Mouse (Mus musculus) hindbrain, embryonic 14.5 days (tissue): Measurements from ENCODE around the gene Fmnl2. TPM values are rescaled to one million over a fixed set of nuclear protein-coding genes. Genes with fewer than 3 reads are reported as not detected.

Experiments used
- ATAC-seq: fragments of 200-750 bp; cut with Nextera tagmentation; 2 replicates; pipeline ENCODE4 v1.8.0; 2017; ENCODE audit warnings: moderate number of reproducible peaks, mild to moderate bottlenecking, moderate TSS enrichment, moderate library complexity; ENCODE audit not compliant: low FRiP score
- DNase-seq: peaks from one replicate; pipeline ENCODE4 v3.0.0-alpha.2; 2015; ENCODE audit warnings: low spot score
- H3K27ac ChIP-seq: fragments of 300-500 bp; sonication (generic); 2 replicates; pipeline ENCODE4 v1.5.1; 2014; ENCODE audit warnings: mild to moderate bottlenecking, moderate library complexity
- H3K27me3 ChIP-seq: fragments of 300-500 bp; sonication (generic); 2 replicates; pipeline ENCODE4 v1.6.1; 2014; ENCODE audit warnings: mild to moderate bottlenecking, low read length, mixed read lengths; ENCODE audit not compliant: control insufficient read depth, insufficient read depth
- H3K36me3 ChIP-seq: fragments of 300-500 bp; sonication (generic); replicated peaks from 2 replicates; pipeline ENCODE4 v1.6.1; 2014; ENCODE audit not compliant: control insufficient read depth, insufficient read depth
- H3K4me1 ChIP-seq: fragments of 300-500 bp; sonication (generic); replicated peaks from 2 replicates; pipeline ENCODE4 v1.6.1; 2014; ENCODE audit warnings: antibody characterized with exemption, low read length, mixed read lengths; ENCODE audit not compliant: control insufficient read depth, insufficient read depth
- H3K4me2 ChIP-seq: fragments of 300-500 bp; sonication (generic); replicated peaks from 2 replicates; pipeline ENCODE4 v1.6.1; 2014; ENCODE audit warnings: mild to moderate bottlenecking, moderate library complexity
- H3K4me3 ChIP-seq: fragments of 300-500 bp; sonication (generic); replicated peaks from 2 replicates; pipeline ENCODE4 v1.5.1; 2014; ENCODE audit warnings: mild to moderate bottlenecking, low read length
- H3K9ac ChIP-seq: fragments of 300-500 bp; sonication (generic); 2 replicates; pipeline ENCODE4 v1.6.1; 2014
- H3K9me3 ChIP-seq: fragments of 300-500 bp; sonication (generic); 2 replicates; pipeline ENCODE4 v1.6.1; 2016; ENCODE audit warnings: low read length; ENCODE audit not compliant: control insufficient read depth
- WGBS: fragments of 180-500 bp; shearing (Covaris S2); extraction: QIAGEN DNeasy Blood & Tissue Kit; methylation state at CpG from one replicate; pipeline ENCODE4 v1.1.7; 2014; 5-methylcytosine and 5-hydroxymethylcytosine counted together
- polyA plus RNA-seq: library from polyadenylated mRNA; unstranded; fragments of >200 nt; fragmentation: Nextera tagmentation; extraction: Ambion mirVana; gene quantifications from 2 replicates; pipeline ENCODE4 v1.2.1, GENCODE M21; 2014

Fmnl2 gene
- polyA plus RNA-seq, 1 experiment from 2014 or later: 13.7 TPM

DNA sequence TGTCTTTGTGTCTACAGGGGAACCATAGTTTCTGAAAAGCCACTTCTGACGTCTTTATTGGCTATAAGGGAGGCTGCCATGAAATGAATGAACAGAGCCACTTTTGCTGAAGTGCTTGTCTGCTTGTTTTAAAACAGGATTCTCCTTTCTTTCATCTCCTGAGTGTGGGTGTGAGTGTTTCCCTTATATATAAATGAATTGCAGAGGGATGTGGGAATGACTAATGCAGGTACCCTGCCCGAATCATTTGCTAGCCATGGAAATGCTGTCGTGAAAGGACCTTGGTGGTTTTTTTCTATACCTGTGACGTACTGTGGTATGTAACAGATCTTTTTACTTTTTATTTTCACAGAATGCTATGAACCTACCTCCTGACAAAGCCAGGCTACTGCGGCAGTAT, 156.8 kb downstream of the Fmnl2 start:
- ATAC-seq (no peak), DNase-seq (no peak)
- no peak overlapping the region for H3K4me2 ChIP-seq
- WGBS: 82% methylated on average over 5 of the region's 5 CpGs
- no peak overlapping the region for H3K9ac ChIP-seq
- peaks cover 6% of the 10 kb centered on the region; the same call in 1 of the 2 replicates for H3K4me1 ChIP-seq
- no peaks in the 10 kb centered on the region for H3K36me3 ChIP-seq
- H3K9me3 ChIP-seq: no peaks in the 10 kb centered on the region
- H3K27ac ChIP-seq: no peak overlapping the region
- H3K27me3 ChIP-seq: no peaks in the 10 kb centered on the region
- no peak overlapping the region for H3K4me3 ChIP-seq

DNA sequence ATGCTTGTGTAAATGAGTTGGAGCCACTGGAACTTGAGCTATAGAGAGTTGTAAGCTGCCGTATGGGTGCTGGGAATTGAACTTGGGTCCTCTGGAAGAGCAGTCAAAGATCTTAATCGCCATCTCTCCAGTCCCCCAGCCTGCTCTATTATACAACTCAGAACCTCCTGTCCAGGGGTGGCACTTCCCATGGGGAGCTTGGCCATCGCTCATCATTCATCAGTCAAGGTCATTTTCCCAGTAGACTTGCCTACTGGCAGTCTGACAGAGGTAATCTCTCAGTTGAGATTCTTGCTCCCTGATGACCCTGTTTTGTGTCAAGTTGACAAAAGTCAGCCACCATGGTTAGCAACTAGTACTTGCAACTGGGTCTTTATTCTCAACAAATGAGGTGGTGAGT, 165.3 kb downstream of the Fmnl2 start:
- ATAC-seq: no peak
- no peak for DNase-seq

GRCm38 (mm10) chr2:53026056-53026769, 168.6 kb downstream of the Fmnl2 start:
- H3K4me1 ChIP-seq: peaks cover 11% of the 10 kb centered on the region; the same call in 1 of the 2 replicates
- no peak overlapping the region for H3K4me3 ChIP-seq
- no peaks in the 10 kb centered on the region for H3K9me3 ChIP-seq
- H3K36me3 ChIP-seq: no peaks in the 10 kb centered on the region
- H3K9ac ChIP-seq: no peak overlapping the region
- no peak for DNase-seq
- ATAC-seq: no peak
- no peak overlapping the region for H3K27ac ChIP-seq
- H3K27me3 ChIP-seq: no peaks in the 10 kb centered on the region
- WGBS: 86% methylated on average over 5 of the region's 5 CpGs
- no peak overlapping the region for H3K4me2 ChIP-seq

More for the DNA sequence above, 165.3 kb downstream of the Fmnl2 start:
- Histone ChIP-seq H3K36me3 (no peaks in the 10 kb centered on the region), H3K9ac (no peak overlapping the region), H3K27ac (no peak overlapping the region), H3K4me2 (no peak overlapping the region), H3K4me1 (no peaks in the 10 kb centered on the region), H3K27me3 (no peaks in the 10 kb centered on the region), H3K4me3 (no peak overlapping the region), H3K9me3 (no peaks in the 10 kb centered on the region)
- WGBS: 96% methylated on average over 3 of the region's 3 CpGs

- ATAC-seq (no peak), DNase-seq (no peak)
- H3K4me1 ChIP-seq: peaks cover 11% of the 10 kb centered on the region; the same call in 1 of the 2 replicates
- H3K4me2 ChIP-seq: no peak overlapping the region
- H3K9me3 ChIP-seq: no peaks in the 10 kb centered on the region
- H3K4me3 ChIP-seq: no peak overlapping the region
- no peak overlapping the region for H3K27ac ChIP-seq
- H3K27me3 ChIP-seq: no peaks in the 10 kb centered on the region
- no peak overlapping the region for H3K9ac ChIP-seq
- 94% methylated on average over 1 of the region's 1 CpGs for WGBS
- H3K36me3 ChIP-seq: no peaks in the 10 kb centered on the region
These were observed 171.2 kb downstream of the Fmnl2 start for GRCm38 (mm10) chr2:53028868-53029267.

DNA sequence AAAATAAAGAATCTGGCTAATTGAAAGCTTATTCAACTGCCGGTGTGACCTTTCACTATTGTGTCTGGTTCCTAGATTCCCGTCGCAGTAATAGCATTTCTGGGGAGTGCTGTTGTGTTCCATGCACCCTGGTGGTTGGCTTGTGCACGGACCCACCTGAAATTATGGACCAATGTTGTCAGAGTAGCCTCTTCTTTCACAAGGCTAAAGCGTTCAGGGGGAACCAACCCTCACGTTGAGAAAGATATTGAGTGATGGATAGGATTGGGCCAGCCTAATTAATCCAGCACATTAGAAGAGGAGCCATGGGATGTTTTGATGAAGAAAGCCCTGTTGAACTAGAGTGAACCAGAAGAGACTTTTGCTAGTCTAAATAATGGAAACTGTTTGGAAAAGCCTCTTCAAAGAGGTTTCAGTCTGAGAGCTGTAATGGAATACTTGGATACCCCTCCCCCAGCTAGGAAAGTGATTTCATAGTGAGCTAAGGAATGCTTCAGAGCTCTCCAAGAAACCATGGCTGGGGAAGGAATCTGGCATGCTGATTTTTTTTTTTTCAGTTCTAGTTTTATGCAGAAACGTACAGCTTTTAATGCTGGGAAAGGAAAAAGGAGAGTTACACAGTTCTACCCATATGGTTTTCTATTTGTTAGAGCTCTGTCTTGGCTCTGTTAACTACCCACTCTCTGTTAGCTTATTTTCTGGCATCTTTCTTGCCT, 172.2 kb downstream of the Fmnl2 start:
- ATAC-seq: no peak
- 0 out of 2 replicates have a peak overlapping the region, but pooled peaks have one; percentile 38 for H3K27ac ChIP-seq

GRCm38 (mm10) chr2:53030432-53030826, 172.8 kb downstream of the Fmnl2 start:
- Histone ChIP-seq H3K36me3 (no peaks in the 10 kb centered on the region), H3K9me3 (no peaks in the 10 kb centered on the region), H3K27me3 (no peaks in the 10 kb centered on the region), H3K27ac (0 out of 2 replicates have a peak overlapping the region, but pooled peaks have one; percentile 38), H3K4me1 (peaks cover 11% of the 10 kb centered on the region; the same call in 1 of the 2 replicates), H3K9ac (no peak overlapping the region), H3K4me3 (no peak overlapping the region), H3K4me2 (no peak overlapping the region)
- 69% methylated on average over 5 of the region's 5 CpGs for WGBS
- DNase-seq: no peak
- no peak for ATAC-seq

More for the DNA sequence above, 172.2 kb downstream of the Fmnl2 start:
- Histone ChIP-seq H3K4me1 (peaks cover 11% of the 10 kb centered on the region; the same call in 1 of the 2 replicates), H3K9me3 (no peaks in the 10 kb centered on the region), H3K4me2 (no peak overlapping the region), H3K36me3 (no peaks in the 10 kb centered on the region), H3K4me3 (no peak overlapping the region), H3K27me3 (no peaks in the 10 kb centered on the region), H3K9ac (no peak overlapping the region)
- 49% methylated on average over 7 of the region's 7 CpGs for WGBS
- peak; percentile 60 for DNase-seq

- peaks cover 18% of the 10 kb centered on the region for H3K36me3 ChIP-seq
- no peak overlapping the region for H3K9ac ChIP-seq
- H3K9me3 ChIP-seq: no peaks in the 10 kb centered on the region
- H3K27ac ChIP-seq: no peak overlapping the region
- DNase-seq: no peak
- no peak overlapping the region for H3K4me2 ChIP-seq
- 44% methylated on average over 2 of the region's 2 CpGs for WGBS
- H3K27me3 ChIP-seq: no peaks in the 10 kb centered on the region
- no peaks in the 10 kb centered on the region; the same call in 1 of the 2 replicates for H3K4me1 ChIP-seq
- no peak overlapping the region for H3K4me3 ChIP-seq
- no peak for ATAC-seq
These were observed 180.6 kb downstream of the Fmnl2 start for GRCm38 (mm10) chr2:53038253-53038652.

- ATAC-seq (0 out of 2 replicates have a peak, but pooled peaks have one; percentile 15), DNase-seq (no peak)
- Histone ChIP-seq H3K27me3 (no peaks in the 10 kb centered on the region), H3K4me3 (no peak overlapping the region), H3K9me3 (no peaks in the 10 kb centered on the region), H3K4me2 (no peak overlapping the region), H3K9ac (no peak overlapping the region), H3K4me1 (no peaks in the 10 kb centered on the region; the same call in 1 of the 2 replicates), H3K27ac (peak overlapping the region; percentile 47; the same call in 1 of the 2 replicates), H3K36me3 (peaks cover 18% of the 10 kb centered on the region)
- 15% methylated on average over 9 of the region's 9 CpGs for WGBS
These were observed 181.1 kb downstream of the Fmnl2 start for GRCm38 (mm10) chr2:53038737-53039136.

DNA sequence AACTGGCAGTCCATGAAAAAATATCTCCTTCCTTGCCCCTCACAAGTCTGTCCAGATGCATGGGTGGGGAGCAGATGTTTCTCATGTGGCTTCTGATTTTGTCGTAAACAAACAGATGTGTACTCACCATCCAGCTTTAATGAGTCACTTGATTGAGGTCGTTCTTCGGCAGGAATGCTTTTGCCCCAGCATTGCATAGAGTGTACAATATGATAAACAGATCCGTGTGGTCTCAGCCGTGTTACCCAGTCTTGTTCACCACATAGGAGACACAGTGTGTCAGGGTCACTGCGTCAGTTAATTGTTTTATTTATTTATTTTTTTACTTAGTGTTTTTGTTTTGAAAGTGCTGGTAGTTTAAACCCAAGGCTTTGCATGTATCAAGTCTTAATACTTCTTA, 189.4 kb downstream of the Fmnl2 start:
- ATAC-seq: no peak
- WGBS: 72% methylated on average over 6 of the region's 6 CpGs
- DNase-seq: no peak
- Histone ChIP-seq H3K4me1 (no peaks in the 10 kb centered on the region), H3K27ac (no peak overlapping the region), H3K36me3 (peaks cover 15% of the 10 kb centered on the region), H3K4me2 (no peak overlapping the region), H3K9ac (no peak overlapping the region), H3K27me3 (no peaks in the 10 kb centered on the region), H3K9me3 (no peaks in the 10 kb centered on the region), H3K4me3 (no peak overlapping the region)
